Mouse (Mus musculus): Measurements from ENCODE around the gene Jmjd7.

GRCm38 (mm10) chr2:119992349-119992748 lies 34.9 kb upstream of the Jmjd7 start:
- TF ChIP-seq CTCF (conservative IDR thresholded peaks at IDR 0.05; ENCODE audit: insufficient read depth, insufficient read length, low read depth, low read length), result no peak
- TF ChIP-seq POLR2A (IDR thresholded peaks at IDR 0.05; ENCODE audit: low read depth, low read length), result no peak
